Mouse (Mus musculus): ENCODE data around the gene Ovol2. TPM values are rescaled to one million over a fixed set of nuclear protein-coding genes. Genes with fewer than 3 reads are reported as not detected.

Gene Ovol2
- polyA plus RNA-seq, 1 experiment, result not detected

GRCm38 (mm10) chr2:144269679-144270475 lies 62.1 kb downstream of the Ovol2 start:
- H3ac ChIP-seq (ENCODE audit: control insufficient read depth, insufficient read length, low read depth), result peak overlapping the region; percentile 98
- H3K79me3 ChIP-seq (ENCODE audit: low read depth), result peaks cover 78% of the 10 kb centered on the region
- peaks cover 100% of the 10 kb centered on the region for H3K79me2 ChIP-seq (ENCODE audit: control insufficient read depth, insufficient read depth)
- peaks cover 72% of the 10 kb centered on the region for H3K36me3 ChIP-seq (ENCODE audit: control insufficient read depth, insufficient read depth)
- peak overlapping the region; percentile 96 for H3K4me3 ChIP-seq (ENCODE audit: insufficient read depth, poor library complexity, severe bottlenecking)
- TF ChIP-seq MAX (IDR thresholded peaks at IDR 0.05) (no peak), CTCF (IDR thresholded peaks at IDR 0.05; ENCODE audit: control insufficient read depth, insufficient read depth, insufficient read length) (no peak), USF1 (IDR thresholded peaks at IDR 0.05; ENCODE audit: low read depth) (no peak), FOSL1 (IDR thresholded peaks at IDR 0.05; ENCODE audit: insufficient read depth, low read length, poor library complexity, severe bottlenecking) (no peak), CEBPB (IDR thresholded peaks at IDR 0.05; ENCODE audit: low read depth) (no peak), MYOG (IDR thresholded peaks at IDR 0.05; ENCODE audit: control insufficient read depth, extremely low read depth, insufficient read length) (no peak), MYOD1 (IDR thresholded peaks at IDR 0.05; ENCODE audit: control insufficient read depth, insufficient read length, low read depth) (no peak)
- H3K27me3 ChIP-seq (ENCODE audit: control insufficient read depth, insufficient read depth, insufficient read length), result no peaks in the 10 kb centered on the region

GRCm38 (mm10) chr2:144269306-144269650 lies 62.7 kb downstream of the Ovol2 start:
- peaks cover 72% of the 10 kb centered on the region for H3K36me3 ChIP-seq (ENCODE audit: control insufficient read depth, insufficient read depth)

DNA sequence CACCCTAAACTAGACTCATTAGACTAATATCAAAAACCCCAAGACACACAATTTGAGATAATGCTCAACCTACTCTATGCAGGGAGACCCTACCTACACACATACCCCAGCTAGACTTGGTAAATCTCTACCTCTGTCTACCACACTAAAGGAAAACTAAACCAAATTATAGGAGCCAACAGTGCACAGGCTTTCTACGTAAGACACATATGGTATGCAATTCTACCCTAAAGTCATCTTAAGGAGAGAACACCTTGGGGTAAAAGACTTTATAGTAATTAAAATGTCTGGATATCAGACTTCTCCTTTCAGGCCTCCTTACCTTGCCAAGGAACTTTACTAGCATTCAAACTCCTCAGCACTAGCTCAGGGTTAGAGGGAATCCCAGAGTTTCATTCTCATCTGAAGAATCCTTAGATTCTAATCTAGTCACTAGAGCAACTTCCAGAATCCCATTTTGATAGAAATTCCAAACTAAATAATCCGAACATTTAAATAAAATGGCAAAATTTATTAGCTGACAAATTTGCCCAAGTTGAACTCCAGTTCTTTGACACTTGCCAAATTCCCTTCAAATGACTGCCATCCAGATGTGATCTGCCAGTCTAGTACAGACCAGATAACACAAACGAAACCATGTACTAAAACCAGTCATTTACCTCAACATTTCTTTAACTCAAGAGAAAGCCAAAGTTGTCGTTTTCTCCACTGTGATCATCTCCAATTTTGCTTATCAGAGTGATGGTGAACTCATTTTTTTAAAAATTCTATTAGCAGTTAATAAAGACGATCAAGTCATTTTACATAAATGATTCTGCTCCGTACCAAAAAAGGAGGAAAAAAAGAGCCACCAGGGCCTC lies 63.3 kb downstream of the Ovol2 start:
- Histone ChIP-seq H3K4me3 (ENCODE audit: insufficient read depth, poor library complexity, severe bottlenecking) (peak overlapping the region; percentile 96), H3ac (ENCODE audit: control insufficient read depth, insufficient read length, low read depth) (peak overlapping the region; percentile 61), H3K27me3 (ENCODE audit: control insufficient read depth, insufficient read depth, insufficient read length) (no peaks in the 10 kb centered on the region), H3K36me3 (ENCODE audit: control insufficient read depth, insufficient read depth) (peaks cover 78% of the 10 kb centered on the region), H3K79me3 (ENCODE audit: low read depth) (peaks cover 86% of the 10 kb centered on the region), H3K79me2 (ENCODE audit: control insufficient read depth, insufficient read depth) (peaks cover 100% of the 10 kb centered on the region)
- TF ChIP-seq MAX (IDR thresholded peaks at IDR 0.05) (no peak), MYOG (IDR thresholded peaks at IDR 0.05; ENCODE audit: control insufficient read depth, extremely low read depth, insufficient read length) (no peak), MYOD1 (IDR thresholded peaks at IDR 0.05; ENCODE audit: control insufficient read depth, insufficient read length, low read depth) (no peak), CTCF (IDR thresholded peaks at IDR 0.05; ENCODE audit: control insufficient read depth, insufficient read depth, insufficient read length) (no peak), USF1 (IDR thresholded peaks at IDR 0.05; ENCODE audit: low read depth) (no peak), CEBPB (IDR thresholded peaks at IDR 0.05; ENCODE audit: low read depth) (no peak), FOSL1 (IDR thresholded peaks at IDR 0.05; ENCODE audit: insufficient read depth, low read length, poor library complexity, severe bottlenecking) (no peak)

More at GRCm38 (mm10) chr2:144269306-144269650, 62.7 kb downstream of the Ovol2 start:
- H3ac ChIP-seq (ENCODE audit: control insufficient read depth, insufficient read length, low read depth), result peak overlapping the region; percentile 61
- H3K79me2 ChIP-seq (ENCODE audit: control insufficient read depth, insufficient read depth), result peaks cover 100% of the 10 kb centered on the region
- H3K79me3 ChIP-seq (ENCODE audit: low read depth), result peaks cover 84% of the 10 kb centered on the region
- no peak for TF ChIP-seq MAX (IDR thresholded peaks at IDR 0.05)
- TF ChIP-seq CTCF (IDR thresholded peaks at IDR 0.05; ENCODE audit: control insufficient read depth, insufficient read depth, insufficient read length), result no peak
- TF ChIP-seq MYOD1 (IDR thresholded peaks at IDR 0.05; ENCODE audit: control insufficient read depth, insufficient read length, low read depth), result no peak
- TF ChIP-seq FOSL1 (IDR thresholded peaks at IDR 0.05; ENCODE audit: insufficient read depth, low read length, poor library complexity, severe bottlenecking), result no peak
- TF ChIP-seq CEBPB (IDR thresholded peaks at IDR 0.05; ENCODE audit: low read depth), result no peak
- no peak for TF ChIP-seq USF1 (IDR thresholded peaks at IDR 0.05; ENCODE audit: low read depth)
- TF ChIP-seq MYOG (IDR thresholded peaks at IDR 0.05; ENCODE audit: control insufficient read depth, extremely low read depth, insufficient read length), result no peak
- H3K4me3 ChIP-seq (ENCODE audit: insufficient read depth, poor library complexity, severe bottlenecking), result peak overlapping the region; percentile 96
- no peaks in the 10 kb centered on the region for H3K27me3 ChIP-seq (ENCODE audit: control insufficient read depth, insufficient read depth, insufficient read length)

DNA sequence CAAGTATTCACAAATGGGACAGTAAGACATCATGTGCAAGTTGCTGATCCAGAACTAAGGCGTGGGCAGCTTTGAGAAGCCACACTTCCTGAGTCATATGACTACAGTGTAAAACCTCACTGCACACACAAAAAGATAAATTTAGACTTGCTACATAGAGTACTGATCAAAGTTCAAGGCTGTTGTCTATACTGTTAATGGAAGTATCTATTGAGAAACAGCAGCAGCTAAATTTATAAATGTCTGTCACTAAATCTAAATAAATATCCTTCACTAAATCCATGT lies 64.3 kb downstream of the Ovol2 start:
- TF ChIP-seq USF1 (IDR thresholded peaks at IDR 0.05; ENCODE audit: low read depth) (peak; percentile 27), MAX (IDR thresholded peaks at IDR 0.05) (no peak)
- Histone ChIP-seq H3K4me3 (ENCODE audit: insufficient read depth, poor library complexity, severe bottlenecking) (peak overlapping the region; percentile 96), H3K79me3 (ENCODE audit: low read depth) (peaks cover 90% of the 10 kb centered on the region), H3ac (ENCODE audit: control insufficient read depth, insufficient read length, low read depth) (peak overlapping the region; percentile 27), H3K27me3 (ENCODE audit: control insufficient read depth, insufficient read depth, insufficient read length) (no peaks in the 10 kb centered on the region), H3K36me3 (ENCODE audit: control insufficient read depth, insufficient read depth) (peaks cover 80% of the 10 kb centered on the region), H3K79me2 (ENCODE audit: control insufficient read depth, insufficient read depth) (peaks cover 100% of the 10 kb centered on the region)

GRCm38 (mm10) chr2:144267004-144267730 lies 64.8 kb downstream of the Ovol2 start:
- no peaks in the 10 kb centered on the region for H3K27me3 ChIP-seq (ENCODE audit: control insufficient read depth, insufficient read depth, insufficient read length)
- H3ac ChIP-seq (ENCODE audit: control insufficient read depth, insufficient read length, low read depth), result peak overlapping the region; percentile 27
- peaks cover 81% of the 10 kb centered on the region for H3K36me3 ChIP-seq (ENCODE audit: control insufficient read depth, insufficient read depth)
- TF ChIP-seq MAX (IDR thresholded peaks at IDR 0.05) (no peak), MYOG (IDR thresholded peaks at IDR 0.05; ENCODE audit: control insufficient read depth, extremely low read depth, insufficient read length) (no peak), MYOD1 (IDR thresholded peaks at IDR 0.05; ENCODE audit: control insufficient read depth, insufficient read length, low read depth) (no peak), USF1 (IDR thresholded peaks at IDR 0.05; ENCODE audit: low read depth) (no peak), FOSL1 (IDR thresholded peaks at IDR 0.05; ENCODE audit: insufficient read depth, low read length, poor library complexity, severe bottlenecking) (no peak), CTCF (IDR thresholded peaks at IDR 0.05; ENCODE audit: control insufficient read depth, insufficient read depth, insufficient read length) (no peak), CEBPB (IDR thresholded peaks at IDR 0.05; ENCODE audit: low read depth) (no peak)
- H3K79me2 ChIP-seq (ENCODE audit: control insufficient read depth, insufficient read depth), result peaks cover 100% of the 10 kb centered on the region
- H3K79me3 ChIP-seq (ENCODE audit: low read depth), result peaks cover 91% of the 10 kb centered on the region
- H3K4me3 ChIP-seq (ENCODE audit: insufficient read depth, poor library complexity, severe bottlenecking), result peak overlapping the region; percentile 96
